Mouse (Mus musculus) liver, embryonic 14 days (tissue): ENCODE results near the gene Zfp580. TPM values are rescaled to one million over a fixed set of nuclear protein-coding genes. Genes with fewer than 3 reads are reported as not detected.

Source experiments
- polyA plus RNA-seq: library from polyadenylated mRNA; depleted of rRNA; stranded (reverse); fragments of >200 nt; gene quantifications from 2 replicates; pipeline ENCODE4 v1.2.3, GENCODE M21; 2012; rRNA removed

The Zfp580 gene
- polyA plus RNA-seq, result 1.2 and 1.3 TPM in 2 replicates

DNA sequence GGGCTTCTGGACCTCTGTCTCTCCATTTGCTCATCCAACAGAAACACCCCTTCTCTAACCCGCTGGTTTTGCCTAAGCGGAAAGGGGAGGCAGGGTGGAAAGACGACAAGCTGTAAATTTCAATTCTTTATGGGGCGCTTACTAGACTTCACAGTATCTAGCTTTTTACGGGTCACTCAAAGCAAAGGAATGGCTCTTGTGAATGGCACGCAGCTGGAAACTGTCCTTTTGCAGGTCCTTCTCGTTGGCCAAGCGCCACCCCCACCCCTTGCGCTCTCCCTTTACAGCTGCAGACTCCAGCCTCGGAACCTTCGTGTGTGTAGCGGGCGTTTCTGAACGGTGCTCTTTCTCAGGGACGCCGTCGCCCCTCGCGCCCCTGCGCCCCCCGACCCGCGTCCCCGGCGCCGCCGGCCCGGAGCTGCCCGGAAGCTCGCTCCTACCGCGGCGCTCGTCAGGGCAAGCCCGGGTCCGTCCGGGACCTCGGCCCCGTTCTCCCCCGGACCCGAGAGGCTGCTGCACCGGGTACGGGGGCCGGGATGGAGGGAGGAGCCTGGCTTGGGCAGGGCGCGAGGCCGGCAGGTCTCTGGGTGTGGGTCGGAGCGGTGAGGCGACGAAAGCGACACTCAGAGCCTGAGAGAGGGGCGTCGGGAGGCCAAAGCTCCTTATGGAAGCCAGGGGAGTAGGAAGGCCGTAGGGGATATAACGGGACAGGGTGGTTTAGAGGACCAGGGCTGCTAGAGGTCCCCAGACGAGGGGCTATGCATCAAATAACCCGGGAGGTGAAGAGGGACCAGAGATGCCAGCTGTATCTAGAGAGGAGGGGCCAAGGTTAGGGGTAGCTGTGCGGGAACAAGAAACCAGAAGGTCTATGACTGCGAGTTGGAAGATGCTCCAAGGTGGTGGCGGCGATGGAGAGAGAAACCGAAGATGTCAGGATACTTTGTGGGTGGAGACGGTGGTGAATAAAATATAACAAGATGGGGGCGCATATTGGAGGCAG is at the start of gene Zfp580:
TSS of gene Zfp580 (plus strand) at position 346 of the 1,000 bp plus-strand sequence.

DNA sequence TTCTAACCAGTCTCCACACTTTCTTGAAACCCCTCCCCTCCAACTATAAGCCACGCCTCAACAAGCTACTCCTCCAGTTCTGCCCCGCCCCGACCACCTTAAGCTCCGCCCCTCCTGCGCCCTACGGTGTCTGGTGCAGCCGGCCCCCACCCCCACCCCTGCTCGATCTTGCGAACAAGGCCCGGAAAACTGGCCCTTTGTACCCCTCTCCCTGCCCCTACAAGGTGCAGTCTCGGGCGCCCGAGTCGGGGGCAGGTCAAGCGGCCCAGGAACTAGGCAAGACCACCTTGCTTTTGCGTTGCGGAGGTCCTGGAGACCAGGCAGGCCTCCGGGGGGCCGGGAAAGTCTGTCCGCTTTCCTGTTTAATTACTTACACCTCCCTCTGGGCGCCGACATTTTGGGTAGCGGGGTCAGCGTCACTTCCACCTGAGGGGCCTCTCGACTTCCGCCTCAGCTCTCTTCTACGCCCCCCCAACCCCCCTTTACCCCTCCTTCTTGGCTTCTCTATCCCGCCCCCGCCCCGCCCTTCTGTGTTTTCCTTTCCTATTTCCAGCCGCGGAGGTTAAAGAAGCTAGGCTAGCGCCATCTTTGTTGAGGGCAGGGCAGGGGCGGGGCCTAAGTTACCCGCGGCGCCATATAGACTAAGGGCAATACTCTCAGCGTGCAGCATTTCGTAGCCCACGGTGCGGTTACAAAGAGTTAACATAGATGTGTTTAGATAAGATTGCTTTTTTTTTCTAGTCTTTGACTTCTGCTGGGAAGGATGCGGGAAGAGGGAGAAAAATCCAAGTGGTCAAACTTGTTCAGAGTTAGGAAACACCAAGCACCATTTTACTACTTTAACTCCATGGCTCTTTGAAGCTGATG is 36.9 kb upstream of the Zfp580 start, which contains the start of the genes Zfp524 and Fiz1:
TSS of gene Zfp524 (plus strand) at position 165 of the 867 bp plus-strand sequence.
TSS of gene Fiz1 (minus strand) at position 447 of the 867 bp plus-strand sequence.

DNA sequence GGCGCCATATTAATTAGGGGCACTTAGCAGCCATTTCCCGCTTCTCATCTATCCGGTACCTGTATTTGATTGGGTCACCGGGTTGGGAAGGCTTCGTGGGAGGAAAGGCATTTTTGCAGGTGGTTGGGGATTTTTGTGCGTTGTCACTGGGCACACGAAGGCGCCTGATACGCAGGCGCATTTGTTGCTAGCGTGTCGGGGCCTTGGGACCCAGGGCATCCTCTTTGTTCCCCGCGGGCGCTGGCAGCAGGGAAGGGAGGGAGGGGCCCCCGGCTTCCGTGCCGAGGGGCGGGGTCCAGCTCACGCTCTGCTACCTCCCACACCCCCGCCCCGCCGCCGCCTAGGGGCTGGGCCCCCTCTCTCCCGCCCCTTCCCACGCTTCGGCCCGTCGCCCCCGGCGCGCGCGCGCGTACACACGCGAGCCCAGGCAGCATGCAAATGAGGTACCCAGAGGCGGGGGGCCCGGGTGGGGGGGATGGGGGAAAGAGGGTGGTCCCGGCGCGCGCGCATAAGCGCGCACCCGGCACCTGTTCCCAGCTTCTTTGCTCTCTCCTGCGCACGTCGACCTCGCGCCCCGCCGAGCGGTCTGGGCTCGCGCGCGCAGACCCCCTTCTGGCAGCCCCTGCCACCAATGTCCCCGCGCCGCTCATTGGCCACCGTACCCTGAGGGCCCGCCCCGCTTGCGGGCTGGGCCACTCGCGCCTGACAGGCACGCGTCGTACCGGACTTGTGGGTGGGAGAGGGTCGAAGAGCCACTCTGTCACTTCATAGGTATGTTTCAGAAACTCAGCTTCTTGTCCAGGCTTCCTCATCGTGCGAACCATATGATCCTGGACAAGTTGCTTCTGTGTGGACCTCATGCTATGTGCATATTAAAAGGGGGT is 36.0 kb upstream of the Zfp580 start, which contains the start of gene Gm44973:
TSS of gene Gm44973 (plus strand) at position 379 of the 884 bp plus-strand sequence.

DNA sequence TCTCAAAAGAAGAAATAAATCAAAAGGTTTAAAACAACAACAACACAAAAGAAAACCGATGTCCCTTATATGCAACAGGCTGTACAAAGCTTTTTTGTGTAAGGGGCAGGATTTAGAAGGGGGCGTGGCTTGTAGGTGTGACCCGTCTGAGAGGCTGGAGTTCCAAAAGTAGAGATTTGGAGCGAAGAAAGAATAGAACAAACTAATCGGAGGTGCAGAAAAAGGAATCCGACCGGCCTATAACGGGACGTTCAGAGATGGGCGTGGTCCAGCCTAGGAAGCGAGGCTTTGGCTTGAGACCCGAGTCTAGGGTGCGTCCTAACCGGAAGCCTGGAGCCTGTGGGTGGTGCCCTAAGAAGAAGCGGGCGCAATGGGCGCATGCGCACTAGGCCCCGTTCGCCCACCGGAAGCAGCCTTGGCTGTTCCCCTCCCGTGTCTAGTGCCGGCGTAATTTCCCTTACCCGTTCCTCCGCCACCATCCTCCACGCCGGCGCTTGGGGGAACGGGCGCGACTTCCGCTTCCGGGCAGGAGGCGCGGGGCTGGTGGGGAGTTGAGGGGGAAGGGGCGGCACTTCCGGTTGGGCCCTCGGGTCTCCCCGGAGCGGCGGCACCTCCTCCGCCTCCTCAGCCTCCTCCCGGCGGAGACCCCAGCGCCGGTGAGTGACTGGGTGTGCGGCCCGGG is 31.2 kb upstream of the Zfp580 start, which contains the start of the genes Zfp865 and Ccdc106:
TSS of gene Zfp865 (plus strand) at position 377 of the 682 bp plus-strand sequence.
TSS of gene Ccdc106 (plus strand) at position 554 of the 682 bp plus-strand sequence.

DNA sequence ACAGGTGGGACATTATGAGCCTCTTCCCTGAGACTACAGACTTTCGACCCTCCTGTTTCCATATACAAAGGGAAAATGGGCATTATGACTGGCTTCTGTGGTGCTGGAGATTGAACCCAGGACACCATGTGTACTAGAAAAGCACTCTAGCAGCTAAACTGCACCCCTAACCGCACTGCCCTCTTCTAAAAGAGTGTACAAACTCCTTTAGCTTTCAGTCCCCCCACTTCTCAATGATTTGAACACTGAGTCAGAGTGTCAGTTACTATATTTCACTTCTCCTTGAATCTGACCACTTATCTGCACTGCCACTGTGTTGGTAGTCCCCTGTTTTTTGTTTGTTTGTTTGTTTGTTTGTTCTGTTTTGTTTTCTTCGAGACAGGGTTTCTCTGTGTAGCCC is 17.5 kb upstream of the Zfp580 start, which contains the start of gene 4632433K11Rik:
TSS of gene 4632433K11Rik (plus strand) at position 301 of the 400 bp plus-strand sequence.

DNA sequence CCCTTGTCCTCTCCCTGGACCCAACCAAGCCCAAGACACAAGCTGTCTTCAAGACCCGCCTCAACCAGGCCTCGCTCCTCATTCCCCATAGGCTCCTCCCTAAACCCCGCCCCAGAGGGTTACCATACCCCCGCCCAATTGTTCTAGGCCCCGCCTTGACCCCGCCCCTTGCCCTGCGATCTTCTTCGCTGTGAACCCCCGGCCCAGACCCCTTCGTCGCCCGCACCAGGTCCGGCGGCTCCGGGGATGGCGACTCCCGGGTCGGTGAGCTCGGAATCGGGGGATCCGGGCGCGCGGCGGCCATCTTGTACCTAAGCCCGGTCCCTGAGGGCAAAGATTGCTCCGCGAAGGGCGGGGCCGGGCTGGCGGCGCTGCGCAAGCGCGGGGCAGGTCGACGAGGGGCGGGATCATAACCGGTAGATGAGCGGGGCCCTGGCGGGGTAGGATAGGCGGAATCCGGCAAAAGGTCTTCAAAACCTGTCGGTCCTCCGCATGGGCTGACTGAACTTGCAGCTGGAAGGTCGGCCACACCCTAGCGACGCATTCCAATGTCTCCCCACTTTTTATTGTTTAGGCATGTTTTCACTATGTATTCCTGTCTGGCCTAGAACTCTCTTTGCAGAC is 13.1 kb upstream of the Zfp580 start, which contains the start of gene Zfp784:
TSS of gene Zfp784 (minus strand) at position 338 of the 624 bp plus-strand sequence.

DNA sequence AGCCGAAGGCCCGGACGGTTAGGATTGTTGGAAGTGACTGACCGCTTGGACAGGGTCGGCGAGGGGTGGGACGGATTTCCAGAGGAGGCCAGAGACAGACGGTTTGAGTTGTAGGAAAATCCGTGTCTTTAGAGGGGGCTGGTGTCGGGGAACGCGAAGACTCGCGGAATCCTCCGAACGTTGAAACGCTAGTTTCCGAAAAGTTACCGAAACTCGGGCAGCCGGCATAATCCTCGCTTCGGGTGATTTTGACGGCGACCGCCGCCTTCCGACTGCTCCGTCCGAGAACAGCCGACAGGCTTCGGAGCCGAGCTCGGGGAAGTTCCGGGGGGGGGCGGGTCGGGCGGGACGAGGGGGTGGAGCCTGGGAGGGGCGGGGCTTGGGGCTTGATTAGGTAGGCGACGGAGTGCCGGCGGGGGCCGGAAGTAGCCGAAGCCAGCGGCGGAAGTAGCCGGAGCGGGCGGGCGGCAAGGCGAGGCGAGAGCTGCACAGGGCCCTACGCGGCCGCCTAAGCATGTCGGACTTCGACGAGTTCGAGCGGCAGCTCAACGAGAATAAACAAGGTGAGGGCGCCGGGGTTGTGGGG is 10.5 kb downstream of the Zfp580 start, which contains the start of gene U2af2:
TSS of gene U2af2 (plus strand) at position 370 of the 586 bp plus-strand sequence.

DNA sequence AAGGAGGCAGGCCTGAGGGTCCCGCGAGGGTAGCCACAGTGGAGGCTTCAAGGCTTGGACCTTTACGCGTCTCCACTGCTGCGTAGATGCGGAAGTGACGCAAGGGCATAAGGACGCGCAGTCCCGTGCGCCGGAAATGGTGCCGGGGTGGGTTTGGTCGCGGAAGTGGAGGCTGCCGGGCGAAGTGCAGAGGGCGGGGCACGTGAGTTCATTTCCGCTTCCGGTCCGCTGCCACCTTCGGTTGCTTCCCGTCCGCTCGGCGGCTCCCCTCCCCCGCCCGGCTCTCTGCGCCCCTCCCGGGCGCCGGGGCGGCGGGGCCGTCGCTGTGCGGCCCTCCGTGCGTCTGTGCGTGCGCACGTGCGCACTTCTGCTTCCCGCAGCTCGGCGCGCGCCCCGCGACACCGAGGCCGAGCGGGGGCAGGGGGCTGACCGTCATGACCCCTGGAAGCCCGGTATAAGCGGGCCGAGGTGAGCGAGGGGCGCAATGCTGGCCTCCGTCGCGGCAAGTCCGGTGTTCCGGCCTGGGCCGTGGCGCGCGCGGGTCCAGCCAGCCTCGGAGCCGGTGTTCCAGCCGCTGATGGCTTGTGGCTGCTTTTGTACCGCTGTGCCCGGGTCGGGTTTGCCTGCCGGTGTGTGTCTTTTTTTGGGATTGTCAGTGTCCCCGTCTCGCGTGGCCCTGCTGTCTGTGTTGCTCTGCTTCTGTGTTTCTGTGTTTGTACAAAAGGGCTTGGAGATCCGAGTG is 28.8 kb downstream of the Zfp580 start, which contains the start of gene Epn1:
TSS of gene Epn1 (plus strand) at position 226 of the 742 bp plus-strand sequence.

Other genes starting within 250 kb of the Zfp580 start
- gene Ube2s, start 238.9 kb upstream of the Zfp580 start, polyA plus RNA-seq, result 224 and 291 TPM in 2 replicates
- gene Shisa7, start 206.8 kb upstream of the Zfp580 start, polyA plus RNA-seq, result 0.01 and 0.02 TPM in 2 replicates
- 1.9 and 2.1 TPM in 2 replicates for gene Isoc2b, start 181.3 kb upstream of the Zfp580 start, polyA plus RNA-seq
- 5.9 and 6.6 TPM in 2 replicates for gene Isoc2a, start 174.4 kb upstream of the Zfp580 start, polyA plus RNA-seq
- 0.07 and 0.08 TPM in 2 replicates for gene Gm36210, start 145.0 kb upstream of the Zfp580 start, polyA plus RNA-seq
- 2.6 and 2.8 TPM in 2 replicates for gene Zfp628, start 136.3 kb upstream of the Zfp580 start, polyA plus RNA-seq
- gene Nat14, start 129.5 kb upstream of the Zfp580 start, polyA plus RNA-seq, result 0.36 and 0.53 TPM in 2 replicates
- gene Ssc5d, start 125.8 kb upstream of the Zfp580 start, polyA plus RNA-seq, result 0.08 and 0.35 TPM in 2 replicates
- gene Sbk2, start 87.1 kb upstream of the Zfp580 start, polyA plus RNA-seq, result not detected in 2 replicates
- 0.02 TPM in 1 of 2 replicates, not detected in the other for gene Sbk3, start 80.4 kb upstream of the Zfp580 start, polyA plus RNA-seq
- gene Zfp579, start 55.4 kb upstream of the Zfp580 start, polyA plus RNA-seq, result 6.4 and 7.8 TPM in 2 replicates
- 8.2 and 9.0 TPM in 2 replicates for gene Zfp524, start 37.1 kb upstream of the Zfp580 start, polyA plus RNA-seq
- 11.0 and 12.0 TPM in 2 replicates for gene Fiz1, start 36.8 kb upstream of the Zfp580 start, polyA plus RNA-seq
- gene Gm44973, start 36.0 kb upstream of the Zfp580 start, polyA plus RNA-seq, result 0.05 and 0.06 TPM in 2 replicates
- 4.9 and 5.9 TPM in 2 replicates for gene Zfp865, start 31.2 kb upstream of the Zfp580 start, polyA plus RNA-seq
- 0.42 and 0.45 TPM in 2 replicates for gene Ccdc106, start 31.0 kb upstream of the Zfp580 start, polyA plus RNA-seq
- not detected in 2 replicates for gene 4632433K11Rik, start 17.4 kb upstream of the Zfp580 start, polyA plus RNA-seq
- 0.83 and 1.1 TPM in 2 replicates for gene Zfp784, start 13.1 kb upstream of the Zfp580 start, polyA plus RNA-seq
- gene U2af2, start 10.6 kb downstream of the Zfp580 start, polyA plus RNA-seq, result 130 and 139 TPM in 2 replicates
- 45.0 and 54.7 TPM in 2 replicates for gene Epn1, start 28.7 kb downstream of the Zfp580 start, polyA plus RNA-seq
- not detected in 2 replicates for gene Rfpl4, start 65.4 kb downstream of the Zfp580 start, polyA plus RNA-seq
- gene Rasl2-9, start 74.4 kb downstream of the Zfp580 start, polyA plus RNA-seq, result 0.14 and 0.20 TPM in 2 replicates
- not detected in 2 replicates for gene Vmn1r55, start 98.1 kb downstream of the Zfp580 start, polyA plus RNA-seq
- not detected in 2 replicates for gene Vmn1r56, start 145.2 kb downstream of the Zfp580 start, polyA plus RNA-seq
- not detected in 2 replicates for gene Vmn1r57, start 167.0 kb downstream of the Zfp580 start, polyA plus RNA-seq